Mouse (Mus musculus) embryo, embryonic 11.5 days (tissue): Measurements from ENCODE around the gene Nynrin.

ENCODE experiments used
- DNase-seq: peaks from one replicate; pipeline ENCODE4 v3.0.0-alpha.2; 2012; ENCODE audit warnings: low read depth, low spot score

The Nynrin gene

DNA sequence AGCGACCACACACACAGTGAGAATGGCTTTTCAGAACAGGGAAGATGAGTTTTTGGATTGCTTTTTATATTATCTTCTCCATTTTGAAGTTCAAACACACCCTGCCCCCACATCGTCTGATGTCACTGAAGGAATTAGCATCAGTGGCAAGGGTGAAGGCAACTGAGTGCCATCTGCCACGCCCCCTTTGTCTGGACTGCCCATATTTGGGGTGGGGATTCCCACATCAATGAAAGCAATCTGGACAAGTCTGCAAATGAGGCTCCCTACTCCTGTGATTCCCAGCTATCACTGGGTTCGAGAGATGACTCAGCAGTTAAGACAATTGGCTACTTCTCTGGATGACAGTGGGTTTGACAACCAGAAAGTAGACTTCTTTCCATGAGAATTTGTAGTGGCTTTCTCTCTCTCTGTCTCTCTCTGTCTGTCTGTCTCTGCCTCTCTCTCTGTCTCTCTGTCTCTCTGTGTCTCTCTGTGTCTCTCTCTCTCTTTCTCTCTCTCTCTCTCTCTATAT lies 12.9 kb upstream of the Nynrin start:
- no peak for DNase-seq

DNA sequence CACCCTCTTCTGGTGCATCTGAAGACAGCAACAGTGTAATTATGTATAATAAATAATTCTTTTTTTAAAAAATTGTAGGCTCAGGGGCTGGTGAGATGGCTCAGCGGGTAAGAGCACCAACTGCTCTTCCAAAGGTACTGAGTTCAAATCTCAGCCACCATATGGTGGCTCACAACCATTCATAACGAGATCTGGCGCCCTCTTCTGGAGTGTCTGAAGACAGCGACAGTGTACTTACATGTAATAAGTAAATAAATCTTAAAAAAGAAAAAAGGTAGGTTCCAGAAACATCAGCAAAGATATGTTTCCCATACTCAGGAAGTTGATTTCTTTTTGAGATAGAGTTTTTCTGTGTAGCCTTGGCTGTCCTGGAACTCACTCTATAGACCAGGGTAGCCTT lies 11.0 kb upstream of the Nynrin start:
- DNase-seq = no peak

- no peak for DNase-seq
Observed at GRCm38 (mm10) chr14:55845506-55846294, 8.1 kb upstream of the Nynrin start.

- DNase-seq = no peak
Observed at GRCm38 (mm10) chr14:55850885-55851284, 2.9 kb upstream of the Nynrin start.

GRCm38 (mm10) chr14:55852646-55853551 lies 911 bp upstream of the Nynrin start:
- DNase-seq = peak; percentile 64

DNA sequence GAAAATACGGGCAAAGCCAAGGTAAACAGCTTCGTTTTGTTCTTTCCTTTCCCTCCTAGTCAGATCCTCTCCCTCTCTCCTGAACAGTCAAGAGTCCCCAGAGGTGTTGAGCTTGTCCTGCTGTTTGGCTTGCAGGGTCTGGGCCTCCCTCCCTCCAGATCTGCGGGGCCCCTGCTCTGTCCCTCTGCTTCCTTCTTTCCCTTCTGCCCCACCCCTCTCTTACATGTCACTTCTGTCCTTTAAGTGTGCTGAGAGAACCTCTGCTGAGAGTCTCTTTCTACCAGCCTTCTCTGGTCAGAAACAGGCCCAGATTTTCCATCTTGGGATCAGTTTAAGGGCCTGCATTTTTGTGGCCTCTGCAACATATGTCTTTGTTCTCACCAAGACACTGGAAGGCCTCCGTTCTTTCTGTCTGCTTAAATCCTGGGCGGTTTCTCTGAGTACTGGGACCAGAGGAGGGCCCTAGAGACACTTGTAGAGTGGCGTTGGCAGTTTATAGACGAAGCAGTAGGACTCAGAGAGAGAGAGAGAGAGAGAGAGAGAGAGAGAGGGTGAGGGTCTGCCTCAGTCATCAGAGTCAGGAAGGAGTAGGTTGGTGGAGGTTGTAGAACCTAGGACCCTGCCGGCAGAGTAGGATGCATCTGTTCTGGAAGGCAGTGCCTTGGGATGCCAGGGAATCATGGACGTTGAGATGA lies 743 bp downstream of the Nynrin start:
- no peak for DNase-seq

GRCm38 (mm10) chr14:55855101-55855561 lies 1.3 kb downstream of the Nynrin start:
- DNase-seq = no peak

- no peak for DNase-seq
Observed at GRCm38 (mm10) chr14:55857588-55857987, 3.8 kb downstream of the Nynrin start.

- DNase-seq = no peak
Observed at GRCm38 (mm10) chr14:55862186-55862585, 8.4 kb downstream of the Nynrin start.

DNA sequence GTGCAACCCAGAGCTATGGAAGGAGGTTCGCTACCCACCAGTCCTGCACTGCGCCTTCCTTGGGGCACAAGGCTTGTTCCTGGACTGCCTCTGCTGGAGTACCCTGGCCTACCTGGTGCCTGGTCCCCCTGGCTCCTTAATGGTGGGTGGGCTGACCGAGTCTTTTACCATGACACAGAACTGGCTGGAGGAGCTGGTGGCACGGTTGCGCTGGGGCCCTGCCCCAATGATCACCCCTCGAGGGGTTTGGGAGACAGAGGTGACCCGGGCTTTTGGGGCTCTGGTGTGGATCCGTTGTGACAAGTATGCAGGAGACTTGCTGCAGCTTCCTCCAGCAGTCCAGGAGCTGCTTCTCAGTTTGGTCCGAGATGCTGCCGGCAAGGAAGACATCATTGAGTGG lies 9.2 kb downstream of the Nynrin start:
- no peak for DNase-seq

DNA sequence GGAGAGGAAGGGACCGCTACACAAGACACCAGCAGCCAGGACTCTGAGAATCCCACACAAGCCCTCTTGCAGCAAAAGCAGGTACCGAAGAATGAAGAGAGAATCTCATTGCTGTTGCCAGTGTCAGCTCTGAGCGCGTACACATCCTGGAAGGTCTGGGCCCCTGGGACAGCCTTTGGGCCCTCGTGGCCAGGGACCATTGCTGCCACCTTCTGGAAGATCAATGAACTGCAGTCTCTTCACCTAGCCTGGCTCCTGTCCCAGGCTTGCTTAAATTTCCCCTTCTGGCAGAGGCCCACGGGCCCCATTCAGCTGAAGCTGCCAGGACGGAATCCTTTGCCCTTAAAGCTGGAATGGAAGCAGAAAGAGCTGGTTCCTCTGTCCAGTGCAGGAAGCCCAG lies 10.0 kb downstream of the Nynrin start:
- DNase-seq = peak; percentile 67

GRCm38 (mm10) chr14:55866962-55867361 lies 13.2 kb downstream of the Nynrin start:
- peak; percentile 60 for DNase-seq

- DNase-seq = no peak
Observed at GRCm38 (mm10) chr14:55868230-55869026, 14.6 kb downstream of the Nynrin start.

- no peak for DNase-seq
Observed at GRCm38 (mm10) chr14:55869538-55869937, 15.7 kb downstream of the Nynrin start.

DNA sequence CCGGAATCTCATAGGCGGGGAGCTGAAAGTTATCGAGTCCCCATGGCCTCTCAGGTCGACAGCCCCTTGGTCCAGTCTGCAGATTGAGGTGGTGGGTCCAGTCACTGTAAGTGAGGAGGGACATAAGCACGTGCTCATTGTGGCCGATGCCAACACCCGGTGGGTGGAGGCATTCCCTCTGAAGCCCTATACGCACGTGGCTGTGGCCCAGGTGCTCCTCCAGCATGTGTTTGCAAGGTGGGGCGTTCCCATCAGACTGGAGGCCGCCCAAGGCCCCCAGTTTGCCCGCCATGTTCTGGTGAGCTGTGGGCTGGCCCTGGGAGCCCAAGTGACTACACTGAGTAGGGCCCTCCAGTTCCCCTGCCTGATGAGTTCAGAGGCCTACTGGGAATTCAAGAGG lies 18.2 kb downstream of the Nynrin start:
- DNase-seq = no peak

DNA sequence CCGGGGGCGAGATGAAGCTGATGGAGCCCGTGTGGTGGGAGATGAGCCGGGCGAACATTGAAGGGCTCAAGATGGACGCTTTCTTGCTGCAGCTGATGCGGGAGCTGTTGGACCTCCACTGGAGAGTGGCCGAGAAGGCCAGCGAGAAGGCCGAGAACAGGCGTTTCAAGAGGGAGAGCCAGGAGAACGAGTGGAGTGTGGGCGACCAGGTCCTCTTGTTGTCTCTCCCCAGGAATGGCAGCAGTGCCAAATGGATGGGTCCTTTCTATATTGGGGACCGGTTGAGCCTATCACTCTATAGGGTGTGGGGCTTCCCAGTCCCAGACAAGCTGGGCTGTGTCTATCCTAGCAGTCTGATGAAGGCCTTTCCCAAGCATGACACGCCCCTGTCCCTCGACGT lies 18.7 kb downstream of the Nynrin start:
- no peak for DNase-seq

- DNase-seq = no peak
Observed at GRCm38 (mm10) chr14:55873242-55873713, 19.5 kb downstream of the Nynrin start.

DNA sequence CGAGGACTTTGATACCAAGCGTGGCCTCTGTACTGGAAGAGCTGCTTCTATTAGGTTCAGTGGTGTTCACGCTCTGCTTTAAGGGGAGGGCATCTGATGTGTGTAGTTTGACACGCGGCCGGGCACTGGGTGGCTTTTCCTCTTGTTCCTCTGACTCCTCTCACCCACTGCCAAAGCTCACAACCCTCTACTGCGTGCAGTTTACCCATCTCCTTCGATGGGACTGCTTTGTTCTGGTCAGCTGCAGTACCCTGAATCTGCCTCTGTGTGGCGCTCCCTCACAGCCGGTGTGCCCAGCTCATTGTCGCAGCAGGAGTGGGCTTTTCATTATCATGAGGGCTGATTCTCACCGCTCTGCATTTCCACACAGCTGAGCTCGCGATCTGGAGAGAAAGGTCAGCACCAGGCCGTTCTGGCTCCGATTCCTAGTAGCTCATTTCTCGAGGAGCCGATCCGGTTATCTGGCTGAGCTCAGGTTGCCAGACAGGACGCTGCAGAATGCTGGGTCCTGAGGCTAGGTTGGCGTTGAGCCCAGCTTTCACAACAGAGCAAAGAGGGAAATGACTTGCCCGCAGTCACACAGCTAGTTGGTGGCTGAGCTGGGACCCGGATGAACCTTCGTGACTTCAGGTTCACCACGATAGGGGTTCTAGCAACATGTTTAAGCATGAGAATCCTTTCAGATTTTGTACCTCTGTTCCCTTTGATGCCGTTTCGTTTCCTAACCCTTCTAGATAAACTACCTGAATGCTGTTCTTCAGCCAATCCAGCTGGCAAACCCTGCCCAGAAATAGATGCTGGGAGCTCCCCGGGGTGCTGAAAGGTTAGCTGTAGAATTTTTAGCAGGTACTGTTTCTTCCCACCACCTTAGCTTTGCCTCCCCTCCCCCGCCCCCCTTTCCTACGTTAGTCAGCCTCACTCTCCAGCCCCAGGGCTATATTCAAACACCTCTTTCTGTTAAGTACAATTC lies 20.2 kb downstream of the Nynrin start:
- peak; percentile 60 for DNase-seq

DNA sequence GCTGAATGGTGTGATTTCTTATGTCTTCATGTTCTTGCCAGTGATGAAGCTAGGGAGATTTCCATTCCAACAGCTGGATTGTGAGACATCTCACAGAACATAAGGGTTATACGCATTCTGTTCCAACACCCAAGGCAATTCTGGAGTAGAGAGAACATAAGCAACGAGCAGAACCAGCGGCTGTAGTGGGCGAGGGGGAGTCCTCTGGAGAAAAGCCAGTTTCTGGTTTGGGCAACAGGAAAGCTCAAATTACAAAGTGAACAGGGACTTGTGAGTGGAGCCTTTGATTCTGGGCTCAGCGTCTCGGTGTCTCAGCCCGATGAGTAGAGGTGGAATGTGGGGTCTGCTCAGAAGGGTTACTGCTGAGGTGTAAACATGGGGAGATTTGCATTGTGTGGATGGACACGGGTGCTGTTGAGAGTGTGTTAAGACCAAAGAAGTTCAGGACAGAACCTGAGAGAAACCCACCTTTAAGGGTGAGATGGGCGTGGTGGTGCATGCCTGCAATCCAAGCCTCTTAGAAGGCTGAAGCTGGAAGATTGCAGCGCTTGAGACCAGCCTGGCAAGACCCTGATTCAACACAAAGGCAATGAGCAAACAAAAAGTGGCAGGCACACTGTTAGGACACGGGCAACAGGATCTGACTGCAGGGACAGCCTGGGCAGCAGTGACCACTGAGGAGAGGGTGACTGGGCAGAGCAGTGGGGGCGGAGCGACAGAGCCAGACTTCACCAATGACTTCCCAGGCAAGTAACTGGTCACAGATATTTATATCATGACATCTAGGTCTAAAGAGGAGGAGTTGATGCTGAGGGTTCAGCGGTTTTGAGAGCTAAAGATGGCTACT lies 23.9 kb downstream of the Nynrin start:
- DNase-seq = no peak
